Mouse (Mus musculus): ENCODE measurements around the gene Ssna1. TPM values are rescaled to one million over a fixed set of nuclear protein-coding genes. Genes with fewer than 3 reads are reported as not detected.

Gene Ssna1
- 10 to 100 TPM; 60.0 to 62.0 TPM for total RNA-seq (2021)

DNA sequence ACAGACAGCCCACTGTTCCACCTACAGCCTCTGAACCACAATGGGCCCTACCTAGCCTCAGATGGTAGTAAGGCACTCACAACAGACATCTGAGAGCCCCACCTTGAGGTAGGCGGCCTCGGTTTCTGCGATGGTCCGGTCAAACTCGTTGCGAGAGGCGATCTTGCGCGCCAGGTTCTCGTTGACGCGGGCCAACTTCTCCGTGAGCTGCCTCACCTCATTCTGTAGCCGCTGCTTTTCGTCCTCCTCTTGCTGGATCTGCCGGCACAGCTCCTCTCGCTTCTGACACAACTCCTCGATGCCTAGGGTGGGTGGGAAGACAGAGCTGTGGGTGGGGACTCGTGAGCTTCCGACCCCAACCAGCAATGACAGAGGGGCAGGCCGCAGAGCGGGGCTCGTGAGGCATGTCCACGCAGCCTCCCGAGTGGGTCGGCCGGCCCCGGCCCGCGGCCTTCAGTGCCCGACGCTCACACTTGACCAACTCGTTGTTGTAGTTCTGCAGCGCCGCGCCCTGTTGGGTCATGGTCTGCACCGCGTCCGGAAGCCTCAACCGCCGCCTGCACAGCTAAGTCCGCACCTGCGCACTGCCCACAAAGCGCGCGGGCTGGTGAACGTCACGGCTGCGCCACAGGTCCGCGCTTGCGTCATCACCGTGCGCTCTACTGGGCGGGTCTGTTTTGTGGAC, at the start of gene Ssna1, which contains the start of gene Anapc2:
TSS of gene Ssna1 (minus strand) at position 612 of the 685 bp plus-strand sequence.
TSS of gene Anapc2 (plus strand) at position 652 of the 685 bp plus-strand sequence.
- peak; percentile 98 for DNase-seq

DNA sequence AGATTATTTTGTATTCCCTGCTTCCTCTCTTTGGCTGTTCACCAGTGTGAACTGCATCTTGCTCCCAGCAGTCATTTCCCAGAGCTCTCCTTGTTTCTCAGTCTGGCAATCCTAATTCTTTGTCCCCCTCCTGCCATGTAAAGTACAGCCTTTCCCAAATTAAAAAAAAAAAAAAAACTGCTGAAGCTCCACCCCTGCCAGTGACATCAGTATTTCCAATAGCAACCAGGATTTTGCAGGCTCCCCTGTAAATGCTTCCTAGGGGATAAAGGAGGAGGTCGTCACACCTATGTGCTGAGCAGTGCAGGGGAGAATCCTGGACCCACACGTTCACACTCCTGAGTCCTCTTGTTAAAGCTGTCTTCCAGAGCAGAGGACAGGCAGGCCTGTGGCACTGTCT, 47.8 kb upstream of the Ssna1 start:
- no peak for DNase-seq

DNA sequence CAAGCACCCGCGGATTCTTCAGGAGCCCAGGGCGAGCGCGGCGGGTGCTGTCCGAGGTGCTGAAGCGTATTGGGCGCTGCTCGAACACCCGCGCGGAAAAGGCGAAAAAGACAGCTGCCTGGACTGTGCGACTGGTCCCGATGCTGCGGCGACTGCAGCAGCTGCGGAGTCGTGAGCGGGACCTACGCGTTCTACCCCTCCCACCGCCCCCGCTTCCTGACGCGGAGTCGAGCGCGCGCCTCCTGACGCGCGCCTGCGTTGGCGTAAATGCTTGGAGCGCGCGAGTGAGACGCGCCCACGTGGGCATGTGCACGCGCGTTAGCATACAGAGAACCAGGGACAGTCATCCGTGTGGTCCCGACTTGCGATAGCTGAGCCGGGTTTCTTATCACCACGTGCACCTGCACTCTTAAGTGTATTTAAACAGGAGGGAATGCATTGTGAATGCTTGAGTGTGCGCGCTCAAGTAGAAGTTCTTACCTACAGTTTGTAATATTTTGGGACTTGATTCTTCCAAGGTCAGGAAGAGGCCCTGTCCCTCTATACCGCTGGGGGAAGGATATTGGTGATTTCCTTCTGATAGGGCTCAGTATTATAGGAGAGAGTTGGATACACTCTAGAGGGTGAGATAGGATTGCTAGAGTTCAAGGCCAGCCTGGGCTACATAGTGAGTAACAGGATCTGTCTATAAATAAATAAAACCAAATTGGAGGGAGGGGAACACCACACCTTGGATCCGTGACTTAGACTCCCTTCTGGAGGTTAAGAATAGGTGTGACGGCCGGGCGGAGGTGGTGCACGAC, 46.9 kb upstream of the Ssna1 start, which contains the start of gene Grin1:
TSS of gene Grin1 (minus strand) at position 217 of the 803 bp plus-strand sequence.
- DNase-seq = peak; percentile 78

DNA sequence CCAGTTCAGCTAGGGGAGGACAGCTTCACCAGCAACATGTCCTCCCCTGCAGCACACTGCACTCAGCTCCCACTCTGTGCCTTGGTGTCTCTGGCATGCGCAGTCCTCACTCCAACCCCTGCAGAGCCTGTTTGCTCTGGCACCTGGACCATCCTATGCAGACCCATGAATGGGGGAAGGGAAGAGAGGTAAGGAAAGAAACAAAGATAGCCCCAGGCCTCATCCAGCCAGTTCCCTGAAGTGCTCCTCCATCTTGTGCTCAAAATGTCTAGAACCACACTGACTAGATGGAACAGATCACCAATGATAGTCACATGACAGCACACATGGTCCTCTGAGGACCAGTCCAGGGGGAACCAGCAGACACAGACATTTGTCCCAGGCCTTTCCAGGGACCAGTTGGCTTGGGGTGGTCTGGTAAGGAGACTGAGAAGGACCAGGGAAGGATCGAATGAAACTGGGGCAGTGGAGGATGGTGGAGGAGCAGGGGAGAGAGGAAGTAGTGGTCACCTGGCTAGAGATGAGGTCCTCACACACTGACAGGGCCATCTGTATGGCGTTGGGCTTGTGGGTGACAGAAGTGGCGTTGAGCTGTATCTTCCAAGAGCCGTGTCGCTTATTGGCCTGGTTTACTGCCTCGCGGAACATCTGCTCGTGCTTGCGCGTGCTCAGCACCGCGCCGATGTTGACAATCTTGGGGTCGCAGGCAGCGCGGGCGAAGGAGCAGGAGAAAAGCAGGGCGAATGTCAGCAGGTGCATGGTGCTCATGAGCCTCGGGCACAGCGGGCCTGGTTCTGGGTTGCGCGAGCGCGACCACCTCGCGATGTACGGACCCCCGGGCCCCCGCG, 46.1 kb upstream of the Ssna1 start:
- DNase-seq = no peak

DNA sequence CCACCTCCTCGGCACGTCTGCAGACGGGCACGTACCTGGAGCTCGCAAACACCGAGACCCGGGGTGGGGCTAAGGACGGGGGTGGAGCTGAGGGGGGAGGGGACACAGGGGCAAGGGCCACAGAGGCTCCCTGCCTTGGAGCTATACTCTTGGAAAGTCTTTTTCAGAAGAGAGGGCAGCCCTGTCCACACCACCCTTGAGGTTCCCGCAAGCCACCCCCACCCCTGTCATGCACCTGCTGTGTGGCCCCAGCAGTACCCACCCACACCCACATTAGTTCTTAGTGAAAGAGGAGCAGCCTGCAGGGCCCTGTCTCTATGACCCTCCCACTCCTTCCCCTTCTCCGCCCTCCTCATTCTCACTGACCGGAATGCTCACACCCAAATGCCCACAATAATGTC, 39.3 kb upstream of the Ssna1 start:
- DNase-seq = no peak

DNA sequence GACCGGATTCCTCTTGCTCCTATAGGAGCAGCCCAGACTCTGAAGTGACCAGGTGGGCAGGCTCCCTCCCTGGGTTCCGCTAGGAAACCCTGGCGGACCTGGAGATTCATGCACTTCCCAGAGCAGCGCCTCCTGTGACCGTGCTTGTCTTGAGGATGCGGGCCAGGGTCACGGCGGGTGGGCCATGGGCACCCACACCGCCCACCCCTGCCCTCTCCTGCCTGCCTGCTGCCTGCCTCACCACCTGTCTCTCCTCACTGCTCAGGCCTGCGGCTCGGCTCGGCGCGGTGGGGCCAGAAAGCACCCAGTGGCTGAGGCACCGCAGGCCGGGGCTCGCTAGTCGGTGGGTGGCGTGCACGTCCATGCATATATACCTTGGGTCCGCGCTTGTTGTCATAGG, 38.7 kb upstream of the Ssna1 start:
- no peak for DNase-seq

DNA sequence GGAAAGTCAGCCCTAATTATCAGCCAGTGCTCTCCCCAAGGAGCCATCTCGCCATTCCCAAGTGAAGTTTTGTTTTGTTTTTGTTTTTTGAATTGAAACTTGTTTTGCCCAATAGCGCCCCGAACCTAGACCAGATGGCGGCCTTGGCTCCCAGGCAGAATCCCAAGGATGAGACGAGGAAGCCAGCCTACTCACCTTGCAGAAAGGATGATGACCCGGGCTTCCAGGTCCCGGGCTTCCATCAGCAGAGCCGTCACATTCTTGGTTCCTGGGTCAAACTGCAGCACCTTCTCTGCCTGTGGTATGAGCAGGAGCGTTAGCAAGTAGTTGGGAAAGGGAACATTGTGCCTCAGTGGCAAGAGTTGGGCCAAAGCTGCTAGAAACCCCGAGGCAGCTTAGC, 37.9 kb upstream of the Ssna1 start:
- DNase-seq = no peak

DNA sequence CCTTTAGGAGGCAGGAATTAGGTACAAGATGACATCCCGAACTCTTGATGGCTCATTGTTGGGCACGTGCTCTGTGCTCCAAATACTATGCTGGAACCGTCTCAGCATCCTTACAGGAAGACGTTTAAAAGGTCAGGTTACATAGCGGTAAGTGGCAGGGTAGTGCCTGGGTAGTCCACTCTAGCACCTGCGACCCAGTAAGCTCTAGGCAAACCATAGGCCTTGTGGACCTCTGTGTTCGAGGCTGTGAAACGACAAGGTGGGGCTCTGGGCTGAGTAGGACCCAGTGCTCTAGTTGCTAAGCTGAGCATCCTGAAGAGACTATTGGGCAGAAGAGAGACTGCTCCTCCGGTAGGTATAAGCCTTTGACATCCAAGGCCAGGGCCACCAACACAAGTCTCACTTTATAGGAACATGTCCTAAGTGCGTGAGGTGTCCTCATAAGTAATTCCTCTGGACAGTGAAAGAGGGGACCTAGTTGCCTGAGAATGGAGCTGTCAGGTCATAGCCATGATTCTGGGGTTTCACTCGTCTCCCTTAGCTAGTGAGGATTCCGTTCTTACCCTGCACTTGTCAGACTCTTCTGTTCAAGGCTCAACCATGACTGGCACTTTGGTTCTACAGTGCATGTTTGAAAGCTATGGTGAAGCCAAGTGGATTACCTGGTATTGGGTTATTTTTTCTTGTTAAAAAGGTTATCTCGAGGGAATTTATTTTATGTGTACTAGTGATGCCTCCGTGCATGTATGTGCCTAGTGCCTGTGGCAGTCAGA, 33.5 kb upstream of the Ssna1 start:
- no peak for DNase-seq

DNA sequence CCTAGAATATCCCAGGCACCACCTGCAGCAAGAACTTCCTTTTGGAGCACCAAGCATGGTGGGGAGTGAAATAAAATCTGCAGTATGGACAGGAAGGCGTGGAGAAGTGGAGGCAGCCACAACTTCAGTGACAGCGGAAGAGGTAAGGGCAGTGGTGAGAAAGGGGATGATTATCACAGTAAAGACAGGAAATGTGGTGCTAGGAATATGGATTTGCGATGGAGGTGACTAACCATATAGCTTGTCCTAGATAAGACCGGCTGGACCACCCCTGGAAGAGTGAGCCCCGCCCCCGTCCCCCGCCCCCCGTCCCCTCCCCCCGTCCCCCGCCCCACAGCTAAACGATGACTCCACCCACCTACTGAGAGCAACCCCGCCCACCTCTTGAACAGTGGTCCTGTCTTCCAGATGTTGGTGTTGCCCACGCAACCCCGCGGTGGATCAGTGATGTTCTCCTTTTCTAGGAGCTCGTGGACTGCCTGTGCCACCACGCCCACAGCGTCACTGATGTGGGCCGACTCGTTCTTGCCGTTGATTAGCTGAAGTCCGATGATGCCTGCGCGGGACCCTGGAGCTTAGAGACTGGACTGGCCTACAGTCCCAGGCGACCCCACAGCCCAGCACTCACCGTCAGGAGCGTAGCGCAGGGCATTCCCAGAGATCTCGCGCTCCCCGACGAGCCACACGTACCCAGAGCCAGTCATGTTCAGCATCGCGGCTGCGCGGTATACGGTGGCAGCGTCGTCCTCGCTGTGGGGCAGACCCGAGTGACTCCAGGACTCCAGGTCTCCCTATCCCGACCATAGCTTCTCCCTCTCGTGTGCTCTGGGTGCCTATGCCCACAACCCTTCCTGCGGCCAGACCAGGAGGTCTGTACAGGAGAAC, 32.7 kb upstream of the Ssna1 start:
- peak; percentile 23 for DNase-seq

DNA sequence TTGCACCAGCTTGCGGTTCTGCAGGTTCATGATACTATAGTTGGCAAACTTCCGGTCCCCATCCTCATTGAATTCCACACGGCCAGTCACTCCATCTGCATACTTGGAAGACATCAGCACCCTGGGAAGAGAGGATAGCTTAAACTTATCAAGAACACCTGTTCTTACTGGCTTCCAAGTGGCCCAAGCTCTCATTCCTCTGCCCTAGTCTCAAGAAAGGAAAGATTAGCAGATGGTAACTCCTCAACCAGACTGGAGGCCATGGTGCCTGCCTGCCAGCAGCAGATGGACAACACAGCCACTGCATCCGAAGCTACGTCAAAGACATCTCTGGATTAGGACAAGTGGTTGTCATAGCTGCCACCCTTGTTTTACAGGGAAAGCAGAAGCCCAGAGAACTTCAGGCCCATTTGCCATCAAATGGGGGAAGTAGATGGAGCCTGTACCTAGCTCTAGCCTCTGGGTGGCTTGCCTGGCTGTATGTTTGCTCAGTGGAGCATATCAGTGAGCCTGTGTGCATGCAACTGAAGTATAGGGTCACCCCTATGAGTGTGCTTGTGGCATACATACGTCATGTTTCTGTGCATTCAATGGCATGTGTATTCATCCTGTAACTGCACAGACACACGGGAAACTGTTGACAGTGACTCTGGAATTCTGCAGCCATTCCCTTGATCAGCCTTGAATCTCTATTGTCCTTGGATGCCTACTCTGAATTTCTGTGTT, 31.9 kb upstream of the Ssna1 start:
- no peak for DNase-seq

DNA sequence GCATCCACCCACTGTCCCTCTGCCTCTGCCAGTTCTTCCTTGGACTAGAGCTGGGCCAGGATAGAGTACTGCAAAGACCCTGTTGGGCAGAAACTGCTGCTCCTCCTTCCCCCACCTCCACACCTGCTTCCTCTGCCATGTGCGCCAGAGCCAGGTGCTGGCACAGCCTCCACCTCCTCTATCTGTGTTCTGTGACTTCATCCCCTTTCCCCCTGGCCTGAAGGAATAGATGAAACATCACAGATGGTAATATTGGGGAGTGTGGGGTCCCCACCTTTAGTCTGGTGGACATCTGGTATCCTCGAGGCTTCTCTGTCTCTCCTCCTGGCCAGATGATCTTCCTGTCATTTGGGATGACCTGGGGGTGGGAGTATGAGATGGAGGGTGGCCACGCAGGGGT, 31.2 kb upstream of the Ssna1 start:
- no peak for DNase-seq

DNA sequence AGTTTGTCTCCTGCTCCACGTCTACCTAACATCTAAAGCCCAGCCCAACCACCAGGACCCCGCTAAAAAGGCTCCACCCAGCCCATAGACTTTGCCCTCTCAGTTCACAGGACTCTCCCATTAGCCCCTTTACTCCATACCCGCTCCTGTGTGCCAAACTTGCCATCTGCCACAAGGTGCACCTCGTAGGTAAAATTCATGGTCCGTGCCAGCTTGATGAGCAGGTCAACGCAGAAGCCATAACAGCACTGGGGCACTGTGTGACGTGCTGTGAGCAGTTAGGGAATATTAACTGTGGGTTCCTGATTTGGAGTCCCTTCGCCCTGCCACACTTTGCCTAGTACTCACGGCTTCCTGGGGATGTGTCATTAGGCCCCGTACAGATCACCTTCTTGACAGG, 25.8 kb upstream of the Ssna1 start:
- DNase-seq = no peak

DNA sequence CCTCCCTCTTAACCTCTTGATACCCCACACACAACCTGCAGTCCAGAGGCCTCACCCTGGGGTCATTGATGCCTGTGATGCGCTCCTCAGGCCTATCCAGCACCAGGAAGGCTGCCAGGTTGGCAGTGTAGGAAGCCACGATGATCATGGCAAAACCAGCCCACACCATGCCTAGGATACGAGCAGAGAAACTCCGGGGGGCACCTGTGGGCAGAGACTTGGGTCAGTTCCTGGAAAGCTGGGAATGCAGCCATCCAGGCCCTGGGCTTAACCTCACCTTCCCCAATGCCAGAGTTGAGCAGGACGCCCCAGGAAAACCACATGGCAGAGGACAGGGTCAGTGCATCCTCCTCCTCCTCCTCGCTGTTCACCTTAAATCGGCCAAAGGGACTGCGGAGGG, 24.9 kb upstream of the Ssna1 start:
- no peak for DNase-seq

DNA sequence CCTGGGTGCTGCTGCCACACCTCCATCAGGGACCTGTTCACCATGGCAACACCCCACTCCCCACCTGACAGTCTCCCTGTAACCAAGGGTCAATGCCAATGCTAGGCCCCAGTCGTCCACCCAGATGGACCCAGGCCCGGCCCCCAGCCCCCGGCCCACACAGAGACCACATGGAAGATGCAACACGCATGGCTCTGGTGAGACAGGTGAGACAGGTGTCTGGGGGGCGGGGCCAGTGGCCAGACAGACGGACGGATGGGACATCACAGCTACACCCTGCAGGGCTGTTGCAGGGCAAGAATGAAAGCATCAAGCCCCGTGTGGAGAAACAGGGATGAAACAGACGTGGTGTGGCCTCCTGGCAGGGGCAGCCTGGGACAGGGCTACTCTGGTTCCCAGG, 21.5 kb upstream of the Ssna1 start:
- no peak for DNase-seq

DNA sequence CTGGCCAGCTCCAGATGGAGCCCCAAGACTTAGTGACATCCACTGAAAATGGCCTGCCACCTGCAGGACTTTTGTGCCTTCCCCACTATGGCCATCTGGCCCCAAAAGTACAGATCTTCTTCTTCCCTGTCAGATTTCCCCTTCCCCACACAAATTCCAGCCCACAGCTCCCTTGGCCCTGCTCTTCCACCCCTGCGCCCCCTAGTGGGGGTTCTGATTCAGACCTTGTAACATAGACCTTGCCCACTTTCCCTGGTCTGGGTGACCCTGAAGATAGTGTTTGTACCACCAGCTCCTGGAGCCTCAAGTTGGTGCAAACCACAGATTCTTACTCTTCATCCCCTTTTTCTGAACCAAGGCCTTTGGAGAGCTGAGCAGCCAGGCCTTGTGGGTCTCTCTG, 20.6 kb upstream of the Ssna1 start:
- DNase-seq = peak; percentile 87

DNA sequence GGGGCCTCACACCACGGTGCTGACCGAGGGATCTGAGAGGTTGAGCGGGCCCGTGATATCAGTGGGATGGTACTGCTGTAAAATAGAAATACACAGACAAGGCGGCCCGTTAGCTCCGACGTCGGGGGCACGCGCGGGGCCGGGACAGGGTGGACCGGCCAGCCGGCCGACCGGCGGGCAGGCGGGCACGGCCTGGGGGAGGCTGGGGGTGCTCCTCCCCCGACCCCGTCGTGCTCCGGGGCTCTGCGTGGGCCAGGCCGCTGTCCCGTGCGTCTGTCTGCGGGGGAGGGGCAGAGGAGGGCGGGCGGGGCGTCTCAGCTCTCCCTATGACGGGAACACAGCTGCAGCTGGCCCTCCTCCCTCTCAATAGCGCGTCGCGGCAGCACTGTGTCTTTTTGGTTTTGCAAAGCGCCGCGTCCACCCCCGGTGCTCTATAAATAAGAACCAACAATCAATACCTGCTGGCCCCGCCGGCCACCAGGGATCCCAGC, 19.9 kb upstream of the Ssna1 start:
- DNase-seq = no peak

DNA sequence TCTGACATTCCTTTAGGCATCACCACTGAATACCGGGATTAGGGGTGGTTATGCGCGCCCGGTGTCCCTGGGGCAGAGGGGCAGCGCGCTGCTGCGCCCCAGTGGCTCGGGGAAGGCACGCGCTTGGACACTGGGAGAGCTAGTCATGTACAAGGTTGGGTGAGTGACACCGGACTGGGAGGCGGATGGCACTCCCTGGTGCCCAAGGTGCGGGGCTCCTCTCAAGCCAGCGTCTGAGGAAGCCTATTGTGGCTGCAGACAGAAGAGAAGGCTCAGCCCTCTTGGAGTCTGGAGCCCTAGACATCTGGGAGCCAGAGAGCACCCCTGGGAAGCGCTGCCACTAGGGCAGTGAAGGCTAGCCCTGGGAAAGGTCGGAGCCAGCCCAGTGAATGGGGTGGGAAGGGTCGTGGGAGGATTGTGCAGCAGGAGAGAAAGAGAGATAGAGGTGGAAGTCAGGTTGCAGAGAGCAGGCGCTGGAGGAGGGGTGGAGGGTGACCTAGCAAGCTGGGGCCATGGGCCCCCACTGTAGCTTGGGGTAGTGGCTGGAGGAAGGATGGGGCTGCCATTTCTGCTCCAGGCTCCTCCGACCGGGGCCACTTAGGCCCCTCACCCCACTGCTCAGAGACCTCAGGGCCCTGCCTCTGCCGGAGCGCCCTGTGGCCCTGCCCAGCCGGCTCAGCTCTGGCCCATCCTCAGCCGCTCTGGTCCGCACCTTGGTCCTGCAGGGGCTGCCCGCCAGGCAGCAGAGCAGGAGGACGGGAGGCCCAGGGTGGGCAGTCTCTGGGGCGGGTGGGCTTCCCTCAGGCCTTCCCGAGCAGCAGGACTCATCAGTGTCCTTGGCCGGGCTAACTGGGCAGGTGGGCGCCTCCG, 19.2 kb upstream of the Ssna1 start:
- no peak for DNase-seq

DNA sequence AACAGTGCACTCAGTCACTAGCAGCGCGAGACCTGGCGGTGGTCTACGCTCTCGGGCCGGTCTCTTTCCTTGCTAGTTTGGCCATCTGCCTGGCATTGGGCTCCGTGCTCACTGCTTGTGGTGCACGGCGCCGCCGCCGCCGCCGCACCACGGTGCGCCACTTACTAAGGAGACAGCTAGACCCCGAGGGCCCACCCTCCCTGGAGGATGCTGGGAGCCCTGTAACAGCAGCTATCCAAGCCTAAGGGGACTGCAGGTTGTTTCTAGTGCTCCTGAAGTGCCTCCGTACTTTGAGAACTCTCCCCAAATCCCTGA, 18.5 kb upstream of the Ssna1 start:
- no peak for DNase-seq

DNA sequence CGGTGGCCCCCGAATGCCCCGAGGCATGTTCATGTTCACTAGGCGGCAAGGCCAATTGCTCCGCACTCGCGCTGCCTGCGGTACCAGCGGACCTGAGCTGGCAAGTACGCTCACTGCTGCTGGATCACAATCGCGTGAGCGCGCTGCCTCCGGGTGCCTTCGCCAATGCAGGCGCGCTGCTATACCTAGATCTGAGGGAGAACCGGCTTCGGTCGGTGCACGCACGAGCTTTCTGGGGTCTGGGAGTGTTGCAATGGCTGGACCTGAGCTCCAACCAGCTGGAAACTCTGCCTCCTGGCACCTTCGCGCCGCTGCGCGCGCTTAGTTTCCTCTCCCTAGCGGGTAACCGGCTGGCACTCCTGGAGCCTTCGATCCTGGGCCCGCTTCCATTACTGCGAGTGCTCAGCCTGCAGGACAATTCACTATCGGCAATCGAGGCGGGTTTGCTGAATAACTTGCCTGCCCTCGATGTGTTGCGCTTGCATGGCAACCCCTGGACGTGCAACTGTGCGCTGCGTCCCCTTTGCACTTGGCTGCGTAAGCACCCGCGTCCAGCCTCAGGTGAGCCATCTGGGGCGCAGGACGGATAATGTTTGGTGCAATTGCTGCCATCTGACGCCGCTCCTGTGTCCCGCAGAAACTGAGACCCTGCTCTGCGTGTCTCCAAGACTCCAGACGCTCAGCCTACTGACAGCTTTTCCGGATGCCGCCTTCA, 18.0 kb upstream of the Ssna1 start:
- DNase-seq = no peak
